Mouse (Mus musculus) 3134 (cell line): ENCODE data around the gene Itpk1.

Experiments
- DNase-seq: peaks from one replicate; pipeline ENCODE4 v3.0.0-alpha.2; 2011; ENCODE audit warnings: low spot score; ENCODE audit not compliant: insufficient read length; ENCODE audit errors: extremely low read depth

Gene Itpk1

GRCm38 (mm10) chr12:102665465-102666202, 39.1 kb downstream of the Itpk1 start:
- no peak for DNase-seq

DNA sequence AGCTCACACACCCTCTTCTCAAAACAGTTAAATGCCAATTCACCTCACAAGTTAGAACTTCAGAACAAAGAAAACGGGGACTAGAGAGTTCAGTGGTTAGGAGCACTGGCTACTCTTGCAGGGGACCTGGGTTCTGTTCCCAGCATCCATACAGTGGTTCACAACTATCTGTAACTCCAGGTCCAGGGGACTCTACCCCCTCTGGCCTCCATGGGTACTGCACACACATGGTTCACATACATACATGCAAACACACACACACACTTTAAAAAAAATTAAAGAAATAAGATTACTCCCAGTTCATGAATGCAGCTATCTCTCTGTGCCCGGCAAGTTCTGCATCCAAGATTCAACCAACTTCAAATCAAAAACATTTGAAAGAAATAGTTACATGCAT, 40.7 kb downstream of the Itpk1 start:
- no peak for DNase-seq

- DNase-seq = no peak
Observed at GRCm38 (mm10) chr12:102663349-102664051, 41.2 kb downstream of the Itpk1 start.

- no peak for DNase-seq
Observed at GRCm38 (mm10) chr12:102661772-102662171, 43.0 kb downstream of the Itpk1 start.

DNA sequence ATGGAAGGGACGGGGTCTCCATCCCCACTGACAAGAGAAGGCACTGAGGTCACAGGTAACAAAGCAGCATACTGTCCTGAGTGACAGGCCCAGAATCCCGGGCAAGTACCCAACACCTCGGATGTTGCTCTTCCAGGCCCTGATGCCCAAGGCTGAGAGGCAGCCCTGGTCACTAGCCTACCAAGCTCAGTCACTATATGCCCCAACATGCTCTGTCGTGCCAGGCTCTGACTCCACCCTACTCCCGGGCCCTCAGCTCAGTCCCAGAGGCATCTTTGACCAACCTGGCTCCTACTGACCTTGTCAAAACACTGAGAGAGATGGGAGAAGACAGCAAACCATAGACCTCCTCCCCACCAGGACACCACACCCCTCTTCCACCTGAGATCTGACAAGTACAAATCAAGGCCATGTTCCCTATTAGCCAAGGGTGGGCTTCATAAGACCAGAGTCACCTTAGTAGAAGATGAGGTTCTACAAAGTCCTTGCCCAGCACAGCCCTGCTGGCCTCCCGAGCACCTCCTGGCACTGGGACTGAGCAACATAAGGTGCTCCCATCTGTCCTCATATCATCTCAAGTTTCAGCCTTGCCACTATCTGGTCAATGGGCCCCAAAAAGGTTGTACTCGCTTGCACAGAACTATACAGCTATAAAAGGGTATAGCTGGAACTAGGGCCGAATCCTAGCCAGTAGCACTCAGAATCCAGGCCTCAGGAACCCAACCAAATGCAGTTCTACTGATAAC, 43.7 kb downstream of the Itpk1 start:
- DNase-seq = no peak

- DNase-seq = no peak
Observed at GRCm38 (mm10) chr12:102653003-102653402, 51.7 kb downstream of the Itpk1 start.

GRCm38 (mm10) chr12:102652420-102652819, 52.3 kb downstream of the Itpk1 start:
- DNase-seq = no peak

GRCm38 (mm10) chr12:102651871-102652270, 52.9 kb downstream of the Itpk1 start:
- no peak for DNase-seq

DNA sequence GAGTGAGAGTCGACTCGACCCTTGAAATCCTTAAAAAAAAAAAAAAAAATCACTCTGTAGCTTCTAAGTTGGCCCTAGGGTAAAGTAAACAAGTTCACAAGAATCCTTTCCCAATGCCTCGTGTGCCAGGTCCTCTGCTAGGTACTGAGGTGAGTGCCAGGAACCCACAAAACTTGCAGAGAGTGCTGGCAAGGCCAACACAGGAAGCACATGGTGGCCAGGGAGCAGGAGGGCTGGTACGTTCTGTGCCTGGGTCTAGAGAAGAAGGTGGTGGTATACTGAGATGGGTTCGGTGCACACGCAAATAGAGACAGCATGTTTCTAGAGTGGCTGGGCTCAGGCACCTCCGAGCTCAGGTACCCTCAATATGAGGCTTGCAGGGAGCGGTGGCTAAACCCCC, 53.3 kb downstream of the Itpk1 start:
- no peak for DNase-seq

DNA sequence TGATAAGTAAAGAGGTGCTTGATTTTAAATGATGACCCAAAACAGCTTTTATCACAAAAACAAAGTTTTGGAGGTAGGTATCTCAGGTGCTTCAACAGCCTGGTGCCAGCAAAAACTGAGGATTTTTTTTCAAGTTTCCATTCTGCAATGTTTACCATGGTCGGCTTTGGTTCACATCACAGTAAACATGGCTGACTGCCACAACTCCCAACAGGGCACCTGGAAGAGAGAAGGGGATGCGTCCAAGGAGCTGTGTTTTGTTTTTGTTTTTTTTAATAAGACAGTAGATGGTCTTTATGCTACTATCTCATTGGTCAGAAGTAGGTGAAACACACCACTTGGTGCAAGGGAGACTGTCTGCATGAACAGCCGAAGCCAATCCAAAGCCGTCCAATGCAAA, 54.1 kb downstream of the Itpk1 start:
- no peak for DNase-seq

- peak; percentile 39 for DNase-seq
Observed at GRCm38 (mm10) chr12:102647839-102648564, 56.7 kb downstream of the Itpk1 start.

DNA sequence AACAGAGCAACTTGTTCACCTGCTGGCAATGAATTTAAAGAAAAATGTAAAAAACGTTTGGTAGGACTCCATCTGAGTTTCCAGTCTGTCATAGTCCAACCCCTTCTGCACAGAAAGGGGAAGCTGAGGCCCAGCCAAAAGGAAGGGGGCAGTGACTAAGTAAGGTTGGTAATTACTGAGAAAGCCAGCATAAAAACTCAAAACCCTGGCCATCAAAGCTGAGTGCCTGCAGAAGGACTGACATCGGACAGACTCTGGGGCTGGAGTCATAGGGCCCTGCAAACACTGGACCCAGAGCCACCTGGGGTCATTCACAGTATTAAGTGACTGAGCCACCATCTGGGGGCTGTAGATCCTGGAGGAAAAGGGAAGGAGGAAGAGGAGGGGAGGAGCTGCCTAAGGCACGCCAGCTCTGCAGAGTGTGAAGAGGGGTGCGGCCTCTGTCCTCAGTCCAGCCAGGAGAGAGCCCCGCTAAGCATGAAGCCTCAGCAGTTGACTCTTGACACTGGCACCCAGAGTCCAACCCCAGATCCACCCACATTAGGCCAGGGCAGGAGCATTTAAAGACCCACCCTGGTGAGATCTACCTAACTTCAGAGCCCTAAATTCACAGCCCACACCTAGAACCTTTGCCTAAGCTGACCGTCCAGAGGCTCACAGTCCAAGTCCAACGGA, 58.0 kb downstream of the Itpk1 start:
- no peak for DNase-seq

- no peak for DNase-seq
Observed at GRCm38 (mm10) chr12:102645911-102646585, 58.7 kb downstream of the Itpk1 start.

DNA sequence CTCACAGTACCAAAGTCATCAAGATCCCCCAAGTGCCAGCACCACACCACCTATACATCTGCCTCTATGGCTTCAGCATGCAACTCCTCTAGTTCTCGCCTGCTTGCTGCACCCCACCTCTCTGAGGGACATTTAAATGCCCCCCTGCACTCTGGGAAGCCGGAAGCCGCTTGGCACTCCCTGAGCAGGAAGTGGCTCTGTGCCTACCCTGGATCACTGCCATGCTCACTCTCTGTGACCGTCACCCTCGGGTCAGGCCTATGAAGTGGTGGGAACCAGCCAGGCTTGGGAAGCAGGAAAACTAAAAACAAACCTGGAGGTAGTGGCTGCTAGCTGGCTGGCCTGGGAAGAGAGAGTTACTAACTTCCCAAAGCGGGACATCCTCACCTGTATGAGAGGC, 61.4 kb downstream of the Itpk1 start:
- no peak for DNase-seq

DNA sequence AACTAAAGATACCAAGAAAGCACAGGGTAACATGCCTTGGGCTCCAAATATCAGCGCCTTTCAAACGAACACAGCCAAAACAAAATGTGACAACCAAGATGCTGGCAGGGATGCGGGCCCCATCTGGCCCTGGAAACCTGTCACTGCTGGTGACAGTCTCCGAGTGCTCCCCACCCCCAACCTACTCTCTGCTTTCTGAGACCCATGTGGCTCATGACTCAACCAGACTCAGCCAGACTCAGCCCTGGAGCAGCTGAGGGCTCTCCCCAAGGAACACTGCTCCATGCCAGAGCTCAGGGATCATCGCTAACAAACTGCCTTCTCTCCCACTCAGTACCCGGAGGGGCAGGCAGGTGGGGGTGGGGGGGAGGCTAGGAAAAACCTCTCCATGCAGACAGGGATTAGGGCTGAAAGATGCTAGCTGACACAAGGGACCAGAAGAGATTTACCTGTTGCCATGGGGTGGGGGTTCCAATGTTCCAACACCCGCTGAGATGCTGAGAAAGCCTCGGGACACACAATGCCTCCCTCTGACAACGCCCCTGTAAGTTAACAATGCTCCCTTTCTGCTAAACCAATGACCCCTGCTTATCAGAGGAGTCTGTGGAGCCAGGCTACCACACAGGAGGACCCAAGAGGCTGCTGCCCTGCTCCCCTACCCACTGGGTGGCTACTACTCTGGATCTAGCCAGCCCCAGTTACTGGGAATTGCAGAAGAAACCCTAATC, 64.1 kb downstream of the Itpk1 start:
- DNase-seq = peak; percentile 46

GRCm38 (mm10) chr12:102638878-102639277, 65.9 kb downstream of the Itpk1 start:
- no peak for DNase-seq

DNA sequence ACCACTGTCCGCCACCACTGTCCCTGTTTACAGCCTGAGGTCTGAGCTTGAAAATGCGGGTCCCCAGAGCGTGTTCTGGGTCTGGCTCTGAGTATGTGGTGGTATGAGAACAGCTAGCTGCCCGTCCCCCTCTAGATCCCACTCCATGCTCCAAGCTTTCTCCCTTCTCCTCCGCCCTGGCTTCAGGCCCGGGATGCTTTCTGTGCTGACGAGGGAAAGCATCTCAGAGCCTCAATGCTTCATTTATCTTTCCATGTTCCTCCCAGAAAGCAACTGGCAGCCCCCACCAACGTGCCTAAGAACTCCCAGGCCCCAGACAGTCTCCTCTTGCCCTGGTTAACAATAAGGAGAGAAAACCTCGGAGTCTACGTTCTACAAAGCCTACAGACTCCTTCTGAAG, 67.5 kb downstream of the Itpk1 start:
- no peak for DNase-seq

- DNase-seq = no peak
Observed at GRCm38 (mm10) chr12:102634436-102635050, 70.2 kb downstream of the Itpk1 start.

DNA sequence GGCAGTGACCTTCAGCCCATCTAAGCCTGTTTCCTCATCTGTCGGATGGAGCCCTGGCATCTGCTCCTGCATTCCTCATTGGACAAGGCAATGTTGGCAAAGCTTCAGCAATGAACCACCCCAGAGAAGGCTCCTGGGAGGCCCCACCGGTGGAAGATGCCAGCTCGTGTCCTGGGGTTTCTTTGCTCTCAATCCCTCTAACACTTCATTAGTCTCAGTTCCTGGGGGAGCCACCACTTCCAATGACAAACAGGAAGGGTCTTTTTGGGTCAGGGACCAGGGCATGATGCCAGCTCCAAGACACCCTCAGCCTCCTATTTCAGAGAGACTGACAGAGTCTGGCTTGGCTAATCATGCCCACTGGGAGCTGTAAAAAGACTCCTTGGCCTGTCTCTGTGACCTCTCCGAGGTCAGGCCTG, 71.6 kb downstream of the Itpk1 start:
- DNase-seq = no peak
